Mouse (Mus musculus) MEL (cell line): Measurements from ENCODE around the gene Nprl3. TPM values are rescaled to one million over a fixed set of nuclear protein-coding genes. Genes with fewer than 3 reads are reported as not detected.

Source experiments
- DNase-seq: peaks from one replicate; pipeline ENCODE4 v3.0.0; 2011; ENCODE audit warnings: low read depth, low spot score
- H3K27ac ChIP-seq: 2 replicates; pipeline ENCODE4 v1.5.1; 2012; ENCODE audit warnings: low read depth, mild to moderate bottlenecking, control low read depth, low read length, moderate library complexity; ENCODE audit not compliant: control insufficient read depth
- H3K27me3 ChIP-seq, 2 experiments: fragments of 150-350 bp in 1 of 2; sonication (generic) in 1 of 2; 2 replicates each; pipeline ENCODE4 v1.6.1; 2012; ENCODE audit warnings: low read length in 2 of 2, mild to moderate bottlenecking in 2 of 2, improper control_type of control experiment in 1 of 2, moderate library complexity in 1 of 2; ENCODE audit not compliant: insufficient read depth in 2 of 2, control insufficient read depth in 1 of 2
- H3K36me3 ChIP-seq, 2 experiments: 2 replicates each; pipeline ENCODE4 v1.6.1; 2012 to 2014; ENCODE audit warnings: low read length in 2 of 2, improper control_type of control experiment in 1 of 2, inconsistent platforms in 1 of 2, mild to moderate bottlenecking in 1 of 2; ENCODE audit not compliant: insufficient read depth in 2 of 2, control insufficient read depth in 1 of 2
- H3K4me1 ChIP-seq, 2 experiments: fragments of 150-350 bp in 1 of 2; sonication (generic) in 1 of 2; 2 replicates each; pipeline ENCODE4 v1.6.1; 2012; ENCODE audit warnings: low read length in 2 of 2, improper control_type of control experiment in 1 of 2, mild to moderate bottlenecking in 1 of 2; ENCODE audit not compliant: insufficient read depth in 2 of 2, control insufficient read depth in 1 of 2
- H3K4me3 ChIP-seq, 2 experiments: fragments of 150-350 bp in 1 of 2; sonication (generic) in 1 of 2; 2 replicates each; pipeline ENCODE4 v1.5.1; 2012; ENCODE audit warnings: low read depth in 2 of 2, low read length in 2 of 2, mild to moderate bottlenecking in 2 of 2, moderate library complexity in 2 of 2, control low read depth in 1 of 2, improper control_type of control experiment in 1 of 2; ENCODE audit not compliant: control insufficient read depth in 1 of 2, insufficient read depth in 1 of 2
- H3K79me2 ChIP-seq: 2 replicates; pipeline ENCODE4 v1.6.1; 2012; ENCODE audit warnings: mild to moderate bottlenecking, low read length, moderate library complexity; ENCODE audit not compliant: control insufficient read depth, poor library complexity, insufficient read depth
- H3K9ac ChIP-seq: 2 replicates; pipeline ENCODE4 v1.6.1; 2012; ENCODE audit warnings: low read depth, mild to moderate bottlenecking, control low read depth, low read length, moderate library complexity; ENCODE audit not compliant: control insufficient read depth, poor library complexity, severe bottlenecking
- H3K9me3 ChIP-seq: fragments of 150-350 bp; sonication (generic); replicated peaks from 2 replicates; pipeline ENCODE4 v1.6.1; 2012; ENCODE audit warnings: mild to moderate bottlenecking, low read length, improper control_type of control experiment, moderate library complexity; ENCODE audit not compliant: insufficient read depth
- BHLHE40 ChIP-seq: IDR thresholded peaks from 2 replicates; pipeline ENCODE4 v1.6.1; 2012; ENCODE audit warnings: low read depth, mild to moderate bottlenecking, inconsistent platforms, low read length, improper control_type of control experiment, borderline replicate concordance
- CHD1 ChIP-seq: IDR thresholded peaks from 2 replicates; pipeline ENCODE4 v1.6.1; 2012; ENCODE audit warnings: low read depth, mild to moderate bottlenecking, inconsistent platforms, low read length, improper control_type of control experiment
- CHD2 ChIP-seq: IDR thresholded peaks from 2 replicates; pipeline ENCODE4 v1.6.1; 2011; ENCODE audit warnings: low read length, improper control_type of control experiment
- CTCF ChIP-seq, 3 experiments: IDR thresholded peaks in 2 of 3; conservative IDR thresholded peaks in 1 of 3; 2 replicates each; pipeline ENCODE4 v1.5.1; 2011 to 2012; ENCODE audit warnings: low read length in 3 of 3, low read depth in 2 of 3, mild to moderate bottlenecking in 2 of 3, improper control_type of control experiment in 1 of 3, inconsistent platforms in 1 of 3, mixed read lengths in 1 of 3, moderate library complexity in 1 of 3; ENCODE audit not compliant: control insufficient read depth in 1 of 3, insufficient read depth in 1 of 3, poor library complexity in 1 of 3, severe bottlenecking in 1 of 3
- E2F4 ChIP-seq: IDR thresholded peaks from 2 replicates; pipeline ENCODE4 v1.6.1; 2011; ENCODE audit warnings: low read depth, low read length, improper control_type of control experiment, borderline replicate concordance
- ELF1 ChIP-seq: IDR thresholded peaks from 2 replicates; pipeline ENCODE4 v1.6.1; 2014; ENCODE audit warnings: low read depth, mild to moderate bottlenecking, inconsistent platforms, low read length, improper control_type of control experiment, moderate library complexity
- EP300 ChIP-seq, 2 experiments: IDR thresholded peaks; 2 replicates each; pipeline ENCODE4 v1.6.1; 2011; ENCODE audit warnings: improper control_type of control experiment in 2 of 2, low read length in 2 of 2, low read depth in 1 of 2, mild to moderate bottlenecking in 1 of 2
- ETS1 ChIP-seq: IDR thresholded peaks from 2 replicates; pipeline ENCODE4 v1.6.1; 2012; ENCODE audit warnings: low read depth, mild to moderate bottlenecking, inconsistent platforms, low read length, improper control_type of control experiment, moderate library complexity
- GABPA ChIP-seq: IDR thresholded peaks from 2 replicates; pipeline ENCODE4 v1.6.1; 2012; ENCODE audit warnings: low read depth, mild to moderate bottlenecking, inconsistent platforms, low read length, improper control_type of control experiment, moderate library complexity
- GATA1 ChIP-seq: IDR thresholded peaks from 2 replicates; pipeline ENCODE4 v1.6.1; 2011; ENCODE audit warnings: low read depth, low read length, improper control_type of control experiment
- JUND ChIP-seq: IDR thresholded peaks from 2 replicates; pipeline ENCODE4 v1.6.1; 2011; ENCODE audit warnings: low read depth, mild to moderate bottlenecking, improper control_type of control experiment, low read length
- KAT2A ChIP-seq: conservative IDR thresholded peaks from 2 replicates; pipeline ENCODE4 v1.6.1; 2012; ENCODE audit warnings: low read depth, low read length, improper control_type of control experiment, inconsistent platforms
- MAZ ChIP-seq: IDR thresholded peaks from 2 replicates; pipeline ENCODE4 v1.6.1; 2012; ENCODE audit warnings: low read depth, mild to moderate bottlenecking, inconsistent platforms, low read length, improper control_type of control experiment
- MEF2A ChIP-seq: IDR thresholded peaks from 2 replicates; pipeline ENCODE4 v1.6.1; 2014; ENCODE audit warnings: low read depth, mild to moderate bottlenecking, inconsistent platforms, low read length, improper control_type of control experiment; ENCODE audit not compliant: poor library complexity, insufficient replicate concordance, severe bottlenecking; ENCODE audit errors: extremely low read depth
- MXI1 ChIP-seq: IDR thresholded peaks from 2 replicates; pipeline ENCODE4 v1.6.1; 2011; ENCODE audit warnings: mild to moderate bottlenecking, low read depth, low read length, improper control_type of control experiment
- POLR2A ChIP-seq, 2 experiments: IDR thresholded peaks; 2 replicates each; pipeline ENCODE4 v1.6.1; 2011 to 2012; ENCODE audit warnings: low read length in 2 of 2, mild to moderate bottlenecking in 2 of 2, control low read depth in 1 of 2, improper control_type of control experiment in 1 of 2, low read depth in 1 of 2, moderate library complexity in 1 of 2; ENCODE audit not compliant: control insufficient read depth in 1 of 2, insufficient read depth in 1 of 2, poor library complexity in 1 of 2
- POLR2AphosphoS2 ChIP-seq: IDR thresholded peaks from 2 replicates; pipeline ENCODE4 v1.6.1; 2011; ENCODE audit warnings: low read length, improper control_type of control experiment
- RAD21 ChIP-seq: IDR thresholded peaks from 2 replicates; pipeline ENCODE4 v1.6.1; 2011; ENCODE audit warnings: mild to moderate bottlenecking, low read depth, low read length, improper control_type of control experiment
- SIN3A ChIP-seq: IDR thresholded peaks from 2 replicates; pipeline ENCODE4 v1.6.1; 2012; ENCODE audit warnings: low read length, improper control_type of control experiment, inconsistent platforms
- SMC3 ChIP-seq: IDR thresholded peaks from 2 replicates; pipeline ENCODE4 v1.6.1; 2011; ENCODE audit warnings: low read depth, low read length, improper control_type of control experiment
- ZC3H11A ChIP-seq: IDR thresholded peaks from 2 replicates; pipeline ENCODE4 v1.6.1; 2012; ENCODE audit warnings: low read depth, mild to moderate bottlenecking, inconsistent platforms, low read length, improper control_type of control experiment
- ZKSCAN1 ChIP-seq: IDR thresholded peaks from 2 replicates; pipeline ENCODE4 v1.6.1; 2012; ENCODE audit warnings: low read depth, mild to moderate bottlenecking, inconsistent platforms, low read length, improper control_type of control experiment, moderate library complexity
- ZNF384 ChIP-seq: IDR thresholded peaks from 2 replicates; pipeline ENCODE4 v1.6.1; 2012; ENCODE audit warnings: low read depth, mild to moderate bottlenecking, inconsistent platforms, low read length, improper control_type of control experiment
- polyA plus RNA-seq, 2 experiments: library from polyadenylated mRNA; stranded (reverse) in 1 of 2; unstranded in 1 of 2; fragments of >175 nt in 1 of 2; fragments of >200 nt in 1 of 2; gene quantifications; 2 replicates each; pipeline versions ENCODE4 v1.2.1 to v1.2.4; 2012; ENCODE audit warnings: low replicate concordance in 2 of 2, low read depth in 1 of 2; ENCODE audit not compliant: insufficient read length in 2 of 2, insufficient read depth in 1 of 2, missing spikeins in 1 of 2
- total RNA-seq: library from RNA; depleted of rRNA; stranded (reverse); fragments of 300-350 nt; gene quantifications from 2 replicates; pipeline ENCODE4 v1.2.3, GENCODE M21; 2012

The Nprl3 gene
- total and polyA plus RNA-seq, 3 experiments: 14.1 to 18.4 TPM; not detected in 1

GRCm38 (mm10) chr11:32276347-32276746 is 8.8 kb upstream of the Nprl3 start, which contains the start of gene Hba-x:
TSS of gene Hba-x (plus strand) at chr11:32276400.
- DNase-seq: no peak
- peaks cover 0 to 7% of the 10 kb centered on the region in 2 experiments; a peak in 1 of 4 replicates for H3K4me1 ChIP-seq
- no peaks in the 10 kb centered on the region; a peak in 1 of 4 replicates for H3K36me3 ChIP-seq
- H3K27me3 ChIP-seq: no peaks in the 10 kb centered on the region; a peak in 1 of 4 replicates
- H3K79me2 ChIP-seq: no peaks in the 10 kb centered on the region
- no peak within 1 kb of the TSS for H3K4me3 ChIP-seq
- no peaks in the 10 kb centered on the region for H3K9me3 ChIP-seq
- H3K27ac ChIP-seq: no peak within 1 kb of the TSS
- no peak within 1 kb of the TSS for H3K9ac ChIP-seq
- TF ChIP-seq KAT2A: no peak
- TF ChIP-seq GATA1: no peak
- no peak for TF ChIP-seq EP300 (IDR thresholded peaks at IDR 0.05; ENCODE audit: low read depth in 1 of 2, low read length in 2 of 2)
- TF ChIP-seq POLR2AphosphoS2: no peak
- TF ChIP-seq MEF2A: no peak
- TF ChIP-seq MXI1: no peak
- no peak for TF ChIP-seq CTCF (IDR thresholded peaks at IDR 0.05 in 2 of 3, conservative IDR thresholded peaks at IDR 0.05 in 1 of 3; ENCODE audit: control insufficient read depth in 1 of 3, insufficient read depth in 1 of 3, low read depth in 2 of 3, low read length in 3 of 3, poor library complexity in 1 of 3, severe bottlenecking in 1 of 3)
- TF ChIP-seq ZC3H11A: no peak
- TF ChIP-seq ZNF384: no peak
- no peak for TF ChIP-seq ZKSCAN1
- TF ChIP-seq CHD2: no peak
- TF ChIP-seq ELF1: no peak

DNA sequence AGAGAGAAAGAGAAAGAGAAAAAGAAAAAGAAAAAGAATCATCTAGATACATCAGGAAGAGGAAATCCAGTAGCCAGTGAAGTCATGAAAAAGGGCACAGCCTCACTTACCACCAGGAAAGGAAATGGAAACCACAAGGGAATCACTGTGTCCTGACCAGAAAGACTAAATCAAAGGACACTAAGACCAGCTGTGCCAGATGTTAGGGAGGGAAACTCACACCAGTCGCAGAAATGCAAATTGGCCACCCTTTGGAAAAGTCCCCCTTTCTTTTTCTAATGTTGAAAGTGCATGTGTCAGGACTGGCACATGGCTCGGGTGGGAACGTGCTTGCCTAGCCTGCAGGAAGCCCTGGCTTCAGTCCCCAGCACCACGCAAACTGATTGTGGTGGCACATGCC is 3.7 kb upstream of the Nprl3 start:
- TF ChIP-seq KAT2A: no peak
- TF ChIP-seq ETS1: peak; percentile 77
- TF ChIP-seq, all 39 proteins: peak for 1
- Histone ChIP-seq H3K27me3 (no peaks in the 10 kb centered on the region; a peak in 1 of 4 replicates), H3K4me1 (peaks cover 16 to 31% of the 10 kb centered on the region in 2 experiments), H3K27ac (no peak overlapping the region), H3K36me3 (peaks cover 0 to 31% of the 10 kb centered on the region in 2 experiments; a peak in 2 of 4 replicates), H3K4me3 (no peak overlapping the region), H3K79me2 (peaks cover 5% of the 10 kb centered on the region), H3K9ac (no peak overlapping the region), H3K9me3 (no peaks in the 10 kb centered on the region)
- peak; percentile 35 for DNase-seq

- Histone ChIP-seq H3K27ac (peak overlapping the region; percentile 74), H3K9me3 (no peaks in the 10 kb centered on the region), H3K27me3 (no peaks in the 10 kb centered on the region), H3K36me3 (peaks cover 0 to 48% of the 10 kb centered on the region in 2 experiments; a peak in 2 of 4 replicates), H3K4me3 (peak overlapping the region; percentile 2 to 42; a peak in 3 of 4 replicates), H3K79me2 (peaks cover 5% of the 10 kb centered on the region), H3K4me1 (peaks cover 28 to 47% of the 10 kb centered on the region in 2 experiments), H3K9ac (peak overlapping the region; percentile 33; the same call in 1 of the 2 replicates)
- peak; percentile 84 for DNase-seq
- no peak for TF ChIP-seq ZNF384
- TF ChIP-seq POLR2A (IDR thresholded peaks at IDR 0.05; ENCODE audit: control insufficient read depth in 1 of 2, insufficient read depth in 1 of 2, low read depth in 1 of 2, low read length in 2 of 2, poor library complexity in 1 of 2): peak in 1 of 2 experiments; percentile 29; a peak in 1 of 4 replicates
- TF ChIP-seq JUND: no peak
- no peak; the same call in 1 of the 2 replicates for TF ChIP-seq MAZ
- no peak for TF ChIP-seq KAT2A
- no peak for TF ChIP-seq E2F4
- no peak for TF ChIP-seq POLR2AphosphoS2
- no peak for TF ChIP-seq MEF2A
- no peak for TF ChIP-seq CTCF (IDR thresholded peaks at IDR 0.05 in 2 of 3, conservative IDR thresholded peaks at IDR 0.05 in 1 of 3; ENCODE audit: control insufficient read depth in 1 of 3, insufficient read depth in 1 of 3, low read depth in 2 of 3, low read length in 3 of 3, poor library complexity in 1 of 3, severe bottlenecking in 1 of 3)
- peak; percentile 2; the same call in 1 of the 2 replicates for TF ChIP-seq SMC3
- peak; percentile 54; the same call in 1 of the 2 replicates for TF ChIP-seq BHLHE40
- peak; percentile 88 to 92 for TF ChIP-seq EP300 (IDR thresholded peaks at IDR 0.05; ENCODE audit: low read depth in 1 of 2, low read length in 2 of 2)
- no peak for TF ChIP-seq CHD1
- TF ChIP-seq GABPA: no peak
- TF ChIP-seq ELF1: peak; percentile 14; the same call in 1 of the 2 replicates
- no peak for TF ChIP-seq ZKSCAN1
- no peak for TF ChIP-seq ZC3H11A
- 0 out of 2 replicates have a peak, but pooled peaks have one; percentile 44 for TF ChIP-seq SIN3A
- TF ChIP-seq RAD21: no peak
These were observed 1.4 kb upstream of the Nprl3 start for GRCm38 (mm10) chr11:32268952-32269351.
